8 mouse cellular contexts compared by ENCODE assay signal in genomic region chr4:40757157-40757779, GRCm38 (mm10). TPM values are rescaled to one million over a fixed set of nuclear protein-coding genes. Genes with fewer than 3 reads are reported as not detected.
A peak's percentile ranks its signal among the peaks of the same experiment; 100 is the strongest.
DNase-seq lines count a peak whose midpoint lies in the region; ATAC-seq and TF ChIP-seq lines count a peak whose summit lies in the region.

No protein-coding gene starts in this region.

- peak overlapping the region; percentile 58; the same call in 1 of the 2 replicates for H3K27ac ChIP-seq in forebrain, embryonic 14.5 days (ENCODE audit: low read depth, low read length)
- peak overlapping the region; percentile 84 for H3K27ac ChIP-seq in liver, embryonic 12.5 days
- peak overlapping the region; percentile 67 for H3K27ac ChIP-seq in stomach, embryonic 15.5 days

- no peak for TF ChIP-seq CTCF in lung, adult 2 months (IDR thresholded peaks at IDR 0.05; ENCODE audit: insufficient read depth, low read length)

- under 1% methylated on average over 39 of the region's 39 CpGs for WGBS in lung, adult 2 months
- under 1% methylated on average over 39 of the region's 39 CpGs for WGBS in forebrain, embryonic 14.5 days
- whole genome bisulfite sequencing in liver, embryonic 12.5 days (ENCODE audit: insufficient replicate concordance) = under 1% methylated on average over 36 of the region's 39 CpGs
- under 1% methylated on average over 38 of the region's 39 CpGs for WGBS in stomach, embryonic 15.5 days

- H3K9ac ChIP-seq in forebrain, embryonic 14.5 days (ENCODE audit: low read length) = peak overlapping the region; percentile 71
- H3K9ac ChIP-seq in liver, embryonic 12.5 days = peak overlapping the region; percentile 84
- H3K9ac ChIP-seq in stomach, embryonic 15.5 days = peak overlapping the region; percentile 86

- no peaks in the 10 kb centered on the region for H3K9me3 ChIP-seq in forebrain, embryonic 14.5 days (replicated peaks; ENCODE audit: control insufficient read depth, low read length)
- H3K9me3 ChIP-seq in liver, embryonic 12.5 days (replicated peaks) = no peaks in the 10 kb centered on the region
- no peaks in the 10 kb centered on the region for H3K9me3 ChIP-seq in stomach, embryonic 15.5 days

- TF ChIP-seq POLR2A in lung, adult 2 months (IDR thresholded peaks at IDR 0.05; ENCODE audit: borderline replicate concordance, extremely low read depth, low read depth, low read length) = no peak

- peak overlapping the region; percentile 81 for H3K4me2 ChIP-seq in forebrain, embryonic 14.5 days (ENCODE audit: low read length)
- peak overlapping the region; percentile 73 for H3K4me2 ChIP-seq in liver, embryonic 12.5 days
- peak overlapping the region; percentile 58 for H3K4me2 ChIP-seq in stomach, embryonic 15.5 days

- peaks cover 31% of the 10 kb centered on the region for H3K36me3 ChIP-seq in forebrain, embryonic 14.5 days (ENCODE audit: control insufficient read depth, insufficient read depth, low read length)
- H3K36me3 ChIP-seq in liver, embryonic 12.5 days = peaks cover 37% of the 10 kb centered on the region
- H3K36me3 ChIP-seq in stomach, embryonic 15.5 days = peaks cover 16% of the 10 kb centered on the region; the same call in 1 of the 2 replicates

- H3K4me1 ChIP-seq in lung, adult 2 months (ENCODE audit: control insufficient read depth, insufficient read depth, low read length) = no peaks in the 10 kb centered on the region
- H3K4me1 ChIP-seq in forebrain, embryonic 14.5 days (ENCODE audit: control insufficient read depth, insufficient read depth, low read length) = no peaks in the 10 kb centered on the region
- H3K4me1 ChIP-seq in liver, embryonic 12.5 days = peaks cover 9% of the 10 kb centered on the region
- H3K4me1 ChIP-seq in stomach, embryonic 15.5 days = peaks cover 4% of the 10 kb centered on the region; the same call in 1 of the 2 replicates

- 0 out of 2 replicates have a peak, but pooled peaks cover 6% of the 10 kb centered on the region for H3K27me3 ChIP-seq in forebrain, embryonic 14.5 days (replicated peaks; ENCODE audit: control insufficient read depth, insufficient read depth, low read length)
- peaks cover 8% of the 10 kb centered on the region; the same call in 1 of the 2 replicates for H3K27me3 ChIP-seq in liver, embryonic 12.5 days (replicated peaks)
- no peaks in the 10 kb centered on the region for H3K27me3 ChIP-seq in stomach, embryonic 15.5 days (replicated peaks)

- peak overlapping the region; percentile 80 for H3K4me3 ChIP-seq in lung, adult 2 months (replicated peaks; ENCODE audit: extremely low read depth, low read depth, low read length)
- H3K4me3 ChIP-seq in forebrain, embryonic 14.5 days (ENCODE audit: low read depth, low read length) = peak overlapping the region; percentile 59
- peak overlapping the region; percentile 93 for H3K4me3 ChIP-seq in liver, embryonic 12.5 days
- peak overlapping the region; percentile 89 for H3K4me3 ChIP-seq in stomach, embryonic 15.5 days (replicated peaks)

- peak; percentile 83 for ATAC-seq in forebrain, embryonic 14.5 days
- peak; percentile 78 for ATAC-seq in liver, embryonic 12.5 days
- ATAC-seq in stomach, embryonic 15.5 days (ENCODE audit: insufficient read depth, low FRiP score, low read depth) = peak; percentile 76

- DNase-seq in lung, adult 2 months = no peak
- DNase-seq in lung, postnatal 14 days = no peak
- peak; percentile 63 for DNase-seq in ZHBTc4 (ENCODE audit: low read depth, low spot score)
- no peak for DNase-seq in forebrain, embryonic 14.5 days (ENCODE audit: low spot score)
- DNase-seq in embryo, embryonic 10.5 days (ENCODE audit: low spot score) = no peak
- DNase-seq in retina, postnatal 1 day = no peak

RNA-seq across cellular contexts. Expression of gene Smu1, which starts 0.5 kb away (rescaled TPM):
- 13.1 and 21.5 TPM in 2 replicates for polyA plus RNA-seq in lung, adult 2 months (2012; rRNA removed)
- polyA plus RNA-seq in forebrain, embryonic 14.5 days (2014; fragmentation: Nextera tagmentation; extraction: Ambion mirVana) = 169 and 177 TPM in 2 replicates
- polyA plus RNA-seq in liver, embryonic 12.5 days (2016; fragmentation: Nextera tagmentation; extraction: Ambion mirVana) = 107 and 112 TPM in 2 replicates
- polyA plus RNA-seq in stomach, embryonic 15.5 days (2015; fragmentation: Nextera tagmentation; extraction: Ambion mirVana) = 137 and 144 TPM in 2 replicates

RNA-seq across cellular contexts. Expression of gene Dnaja1, which starts 35.3 kb away (rescaled TPM):
- 5.7 and 8.5 TPM in 2 replicates for polyA plus RNA-seq in lung, adult 2 months (2012; rRNA removed)
- 657 and 755 TPM in 2 replicates for polyA plus RNA-seq in forebrain, embryonic 14.5 days (2014; fragmentation: Nextera tagmentation; extraction: Ambion mirVana)
- 245 and 261 TPM in 2 replicates for polyA plus RNA-seq in liver, embryonic 12.5 days (2016; fragmentation: Nextera tagmentation; extraction: Ambion mirVana)
- 361 and 370 TPM in 2 replicates for polyA plus RNA-seq in stomach, embryonic 15.5 days (2015; fragmentation: Nextera tagmentation; extraction: Ambion mirVana)

RNA-seq across cellular contexts. Expression of gene Aptx, which starts 54.3 kb away (rescaled TPM):
- 5.5 and 8.3 TPM in 2 replicates for polyA plus RNA-seq in lung, adult 2 months (2012; rRNA removed)
- 59.1 and 59.5 TPM in 2 replicates for polyA plus RNA-seq in forebrain, embryonic 14.5 days (2014; fragmentation: Nextera tagmentation; extraction: Ambion mirVana)
- 13.8 and 15.2 TPM in 2 replicates for polyA plus RNA-seq in liver, embryonic 12.5 days (2016; fragmentation: Nextera tagmentation; extraction: Ambion mirVana)
- polyA plus RNA-seq in stomach, embryonic 15.5 days (2015; fragmentation: Nextera tagmentation; extraction: Ambion mirVana) = 24.2 and 25.0 TPM in 2 replicates

Comparison
In these comparisons a context has a peak if more than half of its experiments do, and no peak if none do; other contexts are left out.
1. RNA of gene Dnaja1, which starts 35.3 kb away (polyA plus RNA-seq): 657 to 755 TPM in forebrain, embryonic 14.5 days, 361 to 370 TPM in stomach, embryonic 15.5 days and 245 to 261 TPM in liver, embryonic 12.5 days; 5.7 to 8.5 TPM in lung, adult 2 months; every median in the first group is over 10 times any median in the second.
2. Peak in every context shown above with its lines, with median percentiles within 50 percentile points of each other: H3K4me3 ChIP-seq, ATAC-seq, H3K27ac ChIP-seq, H3K4me2 ChIP-seq and H3K9ac ChIP-seq.